Mouse (Mus musculus): ENCODE data around the gene Gm44579.
A peak's percentile ranks its signal among the peaks of the same experiment; 100 is the strongest.

Gene Gm44579

DNA sequence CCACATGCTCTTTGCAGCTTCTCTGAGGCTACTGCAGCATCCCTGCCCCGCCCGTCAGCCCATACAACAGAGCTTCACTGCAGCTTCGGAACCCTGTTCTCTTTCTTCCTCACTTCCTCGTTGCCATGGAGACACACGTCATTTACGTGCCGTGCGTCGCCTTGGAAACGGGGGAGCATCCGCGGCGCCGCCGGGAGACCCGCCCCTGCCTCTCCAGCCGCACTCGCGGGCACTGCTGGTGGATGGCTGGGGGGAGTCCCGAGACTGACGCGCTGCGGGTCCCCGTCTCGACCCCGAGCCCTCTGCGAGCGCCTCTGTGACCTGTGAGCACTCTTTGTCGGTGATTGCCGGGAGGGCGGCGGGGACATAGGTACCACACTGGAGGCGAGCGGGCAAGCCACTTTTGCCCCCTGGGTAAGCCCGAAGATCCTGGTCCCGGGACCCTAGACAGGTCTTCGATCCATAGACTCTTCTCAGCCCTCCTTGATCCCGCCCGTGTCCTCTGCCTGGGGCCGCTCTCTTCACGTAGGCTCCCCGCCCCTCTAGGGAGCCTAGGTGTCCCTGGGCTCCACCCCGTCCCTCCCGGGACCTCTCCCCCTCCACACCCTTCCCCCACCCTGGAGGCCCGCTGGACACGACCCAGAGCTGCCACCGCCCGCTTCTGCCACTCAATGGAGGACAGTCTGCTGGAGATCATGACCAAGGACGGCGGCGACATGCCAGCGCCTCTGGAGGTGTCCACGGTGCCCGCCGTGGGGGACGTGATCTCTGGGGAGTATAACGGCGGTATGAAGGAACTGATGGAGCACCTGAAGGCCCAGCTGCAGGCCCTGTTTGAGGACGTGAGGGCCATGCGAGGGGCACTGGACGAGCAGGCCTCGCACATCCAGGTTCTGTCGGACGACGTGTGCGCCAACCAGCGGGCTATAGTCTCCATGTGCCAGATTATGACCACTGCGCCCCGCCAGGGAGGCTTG, 52.8 kb downstream of the Gm44579 start:
- peak; percentile 62 to 68 for DNase-seq (ENCODE audit: low spot score in 2 of 2)

GRCm38 (mm10) chr15:98166963-98167644, 53.7 kb downstream of the Gm44579 start, which contains the start of gene Ccdc184:
Ccdc184 (plus strand) TSS chr15:98167158.
- no peak for DNase-seq (ENCODE audit: low spot score in 2 of 2)

DNA sequence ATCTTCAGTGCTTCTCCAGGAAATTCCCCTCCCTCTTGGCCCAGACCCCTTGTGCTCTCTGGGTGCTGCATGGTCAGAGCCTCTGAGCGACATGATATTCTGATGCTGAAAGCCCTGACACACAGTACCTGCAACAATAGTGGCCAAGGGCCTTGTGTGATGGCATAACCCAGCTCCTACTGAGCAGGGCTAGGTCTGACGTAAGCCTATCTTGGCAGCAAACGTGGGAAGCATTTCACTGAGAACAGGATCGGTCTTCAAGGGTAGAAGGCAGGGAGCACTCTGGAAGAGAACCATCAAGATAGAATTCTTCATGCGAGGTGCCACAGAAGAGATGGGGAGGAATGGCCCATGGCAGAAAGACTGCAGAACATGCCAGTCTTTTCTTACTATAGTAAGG, 55.3 kb downstream of the Gm44579 start, which contains the start of gene Asb8:
TSS of gene Asb8 (minus strand) at position 101 of the 400 bp plus-strand sequence.
- no peak for DNase-seq (ENCODE audit: low spot score in 2 of 2)

DNA sequence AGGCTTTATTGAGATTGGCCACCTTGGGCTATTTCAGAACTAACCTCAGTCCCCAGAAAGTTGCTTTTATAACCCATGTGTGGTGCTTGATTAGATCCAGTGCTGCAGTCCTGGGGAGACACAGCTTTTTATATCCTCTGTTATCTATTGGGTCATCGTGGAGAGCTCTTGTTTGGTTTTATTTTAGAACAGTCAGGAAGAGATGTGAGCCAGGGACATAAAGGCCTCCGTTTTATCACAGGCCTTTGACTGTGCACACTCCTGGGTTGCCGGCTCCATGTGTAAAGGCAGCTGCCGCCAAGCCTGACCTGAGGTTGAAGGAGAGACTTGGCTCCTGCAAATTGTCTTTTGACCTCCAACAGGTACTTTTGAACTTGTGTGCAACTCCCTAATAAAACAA, 58.2 kb downstream of the Gm44579 start:
- no peak for DNase-seq (ENCODE audit: low spot score in 2 of 2)

- no peak for DNase-seq (ENCODE audit: low spot score in 2 of 2)
Observed at GRCm38 (mm10) chr15:98161026-98161805, 59.6 kb downstream of the Gm44579 start.

- DNase-seq (ENCODE audit: low spot score in 2 of 2) = no peak
Observed at GRCm38 (mm10) chr15:98157253-98157652, 63.5 kb downstream of the Gm44579 start.

GRCm38 (mm10) chr15:98155944-98156343, 64.8 kb downstream of the Gm44579 start:
- no peak for DNase-seq (ENCODE audit: low spot score in 2 of 2)

DNA sequence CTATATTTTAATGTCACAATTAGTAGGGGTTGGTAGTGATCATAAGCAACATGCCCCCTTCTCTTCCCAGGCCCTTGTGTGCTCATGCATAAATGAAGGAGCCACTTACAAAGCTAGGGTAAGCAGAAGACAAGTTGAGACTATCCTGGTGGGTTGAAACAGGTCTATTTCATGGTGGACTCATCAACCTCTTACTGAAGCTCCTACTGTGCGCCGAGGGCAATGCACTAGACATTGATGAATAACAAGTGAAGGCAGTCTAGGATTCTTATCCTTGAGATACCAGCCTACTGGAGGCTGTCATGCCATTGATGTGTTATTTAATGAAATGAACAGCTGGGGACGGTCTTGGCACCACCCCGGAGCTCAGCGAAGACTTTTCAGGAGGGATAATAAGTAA, 65.5 kb downstream of the Gm44579 start:
- no peak for DNase-seq (ENCODE audit: low spot score in 2 of 2)

GRCm38 (mm10) chr15:98154631-98155030, 66.1 kb downstream of the Gm44579 start:
- no peak for DNase-seq (ENCODE audit: low spot score in 2 of 2)

- DNase-seq (ENCODE audit: low spot score in 2 of 2) = no peak
Observed at GRCm38 (mm10) chr15:98154146-98154545, 66.6 kb downstream of the Gm44579 start.

GRCm38 (mm10) chr15:98153625-98154024, 67.2 kb downstream of the Gm44579 start:
- no peak for DNase-seq (ENCODE audit: low spot score in 2 of 2)

GRCm38 (mm10) chr15:98152916-98153315, 67.9 kb downstream of the Gm44579 start:
- DNase-seq (ENCODE audit: low spot score in 2 of 2) = no peak

GRCm38 (mm10) chr15:98149166-98149602, 71.6 kb downstream of the Gm44579 start:
- DNase-seq (ENCODE audit: low spot score in 2 of 2) = no peak

GRCm38 (mm10) chr15:98148356-98148755, 72.4 kb downstream of the Gm44579 start:
- no peak for DNase-seq (ENCODE audit: low spot score in 2 of 2)

DNA sequence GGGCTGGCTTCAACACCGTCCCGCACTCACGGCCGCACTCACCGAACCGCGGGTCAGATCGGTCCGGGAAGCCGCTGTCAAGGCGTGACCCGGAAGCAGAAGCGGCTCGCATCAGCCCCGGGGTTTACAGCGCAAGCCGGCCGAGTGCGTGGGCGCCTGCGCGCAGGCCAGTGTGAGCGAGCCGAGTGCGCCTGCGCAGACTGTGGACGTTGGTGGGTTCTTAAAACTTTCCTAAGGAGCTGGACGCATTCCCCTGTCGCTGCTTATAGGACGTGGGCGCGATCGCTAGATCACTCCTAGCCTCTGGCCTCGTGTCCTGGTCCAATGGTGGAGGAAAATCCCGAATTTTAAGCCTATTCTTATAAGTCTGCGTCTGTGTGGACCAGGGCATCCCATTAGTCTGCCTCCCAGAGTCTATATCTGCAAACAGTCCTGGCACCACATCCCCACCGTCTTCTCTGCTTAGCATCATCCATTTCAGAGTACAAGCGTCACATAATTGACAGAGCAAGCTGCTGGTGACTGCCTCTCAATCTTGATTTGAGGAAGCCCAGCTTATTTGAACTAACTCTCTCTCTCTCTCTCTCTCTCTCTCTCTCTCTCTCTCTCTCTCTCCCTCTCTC, 75.1 kb downstream of the Gm44579 start:
- DNase-seq (ENCODE audit: low spot score in 2 of 2) = peak; percentile 83 to 92

GRCm38 (mm10) chr15:98144861-98145507, 75.8 kb downstream of the Gm44579 start:
- no peak for DNase-seq (ENCODE audit: low spot score in 2 of 2)

- no peak for DNase-seq (ENCODE audit: low spot score in 2 of 2)
Observed at GRCm38 (mm10) chr15:98142515-98142914, 78.3 kb downstream of the Gm44579 start.

- DNase-seq (ENCODE audit: low spot score in 2 of 2) = no peak
Observed at GRCm38 (mm10) chr15:98140809-98141208, 80.0 kb downstream of the Gm44579 start.

DNA sequence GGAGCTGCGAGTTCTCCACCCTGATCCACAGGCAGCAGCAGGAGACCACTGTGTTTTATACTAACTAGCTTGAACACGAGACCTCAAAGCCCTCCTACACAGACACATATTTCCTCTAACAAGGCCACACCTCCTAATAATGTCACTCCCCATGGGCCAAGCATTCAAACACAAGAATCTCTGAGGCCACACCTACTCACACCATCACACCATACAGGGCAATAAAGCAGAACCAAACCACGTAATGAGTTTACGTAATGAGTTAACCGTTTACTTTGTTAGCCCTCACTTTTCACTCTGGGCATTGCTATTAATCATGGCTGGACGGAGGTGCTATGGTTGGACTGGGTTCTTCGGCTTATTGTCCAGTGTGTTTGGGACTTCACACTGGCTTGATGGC, 81.0 kb downstream of the Gm44579 start:
- DNase-seq (ENCODE audit: low spot score in 2 of 2) = no peak

- DNase-seq (ENCODE audit: low spot score in 2 of 2) = no peak
Observed at GRCm38 (mm10) chr15:98136871-98137270, 83.9 kb downstream of the Gm44579 start.

Measured in urinary bladder, postnatal 36 days (tissue).